Mouse (Mus musculus): ENCODE results near the gene Trim17. TPM values are rescaled to one million over a fixed set of nuclear protein-coding genes. Genes with fewer than 3 reads are reported as not detected.

The Trim17 gene
- total RNA-seq, 2 experiments from 2014 or later, result 0.10 to 0.17 TPM

DNA sequence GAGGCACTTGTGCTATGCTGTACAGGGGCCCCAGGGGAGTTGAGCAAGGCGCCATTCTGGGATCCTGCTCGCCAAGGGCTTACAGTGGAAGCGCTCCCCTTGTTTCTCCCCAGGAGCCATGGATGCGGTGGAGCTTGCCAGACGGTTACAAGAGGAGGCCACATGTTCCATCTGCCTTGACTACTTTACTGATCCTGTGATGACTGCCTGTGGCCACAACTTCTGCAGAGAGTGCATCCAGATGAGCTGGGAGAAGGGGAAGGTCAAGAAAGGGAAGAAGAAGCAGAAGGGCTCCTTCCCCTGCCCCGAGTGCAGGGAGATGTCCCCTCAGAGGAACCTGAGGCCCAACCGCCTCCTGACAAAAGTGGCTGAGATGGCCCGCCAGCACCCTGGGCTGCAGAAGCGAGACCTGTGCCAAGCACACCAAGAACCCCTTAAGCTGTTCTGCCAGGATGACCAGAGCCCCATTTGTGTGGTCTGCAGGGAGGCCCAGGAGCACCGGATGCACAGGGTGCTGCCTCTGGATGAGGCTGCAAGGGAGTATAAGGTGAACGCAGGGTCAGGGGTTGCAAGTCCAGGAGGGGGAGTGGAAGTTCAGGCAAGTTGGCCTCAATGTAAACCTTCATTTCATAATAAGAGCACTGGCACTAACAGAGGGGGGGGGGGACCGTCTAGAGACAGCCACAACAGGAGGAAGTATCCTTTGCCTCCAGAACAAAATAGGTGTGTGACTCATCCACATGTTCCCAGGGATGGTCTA is 10.7 kb downstream of the Trim17 start:
- DNase-seq (ENCODE audit: low spot score), result no peak
- intact Hi-C loops (cut with DNase I), result no loop called here

DNA sequence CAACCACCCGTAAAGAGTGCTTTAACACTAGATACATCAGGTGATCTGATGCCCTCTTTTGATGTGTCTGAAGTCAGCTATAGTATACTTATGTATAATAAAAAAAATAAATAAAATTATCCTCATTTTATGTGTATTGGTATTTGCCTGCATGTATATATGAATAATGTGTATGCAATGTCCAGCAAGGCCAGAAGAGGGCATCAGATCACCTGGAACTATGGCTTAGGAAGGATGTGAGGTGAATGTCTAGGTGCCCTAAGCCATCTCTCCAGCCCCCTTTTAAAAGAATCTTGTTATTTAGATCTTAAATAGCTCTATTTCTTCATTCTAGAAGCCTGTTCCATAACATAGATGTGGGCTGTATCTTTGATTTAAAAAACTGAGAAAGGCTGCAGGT is 12.9 kb downstream of the Trim17 start:
- intact Hi-C loops (cut with DNase I), result no loop called here
- DNase-seq (ENCODE audit: low spot score), result no peak

DNA sequence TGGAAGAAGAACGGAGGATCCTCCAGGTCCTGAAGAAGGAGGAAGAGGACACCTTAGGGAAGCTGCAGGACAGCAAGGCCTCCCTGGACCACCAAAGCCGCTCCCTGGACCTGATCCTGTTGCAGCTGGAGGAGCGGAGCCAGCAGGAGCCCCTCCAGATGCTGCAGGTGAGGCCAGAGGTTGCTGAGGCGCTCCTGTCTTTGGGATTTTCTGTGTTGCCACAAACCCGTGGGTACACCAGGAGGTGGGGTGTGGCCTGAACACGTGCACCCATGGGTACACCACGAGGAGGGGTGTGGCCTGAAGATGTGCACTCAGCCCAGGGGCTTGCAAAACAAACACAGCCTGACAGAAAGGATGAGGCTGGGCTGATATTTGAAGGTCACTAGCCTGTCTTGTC is 14.1 kb downstream of the Trim17 start:
- DNase-seq (ENCODE audit: low spot score), result no peak
- intact Hi-C loops (cut with DNase I), result no loop called here

DNA sequence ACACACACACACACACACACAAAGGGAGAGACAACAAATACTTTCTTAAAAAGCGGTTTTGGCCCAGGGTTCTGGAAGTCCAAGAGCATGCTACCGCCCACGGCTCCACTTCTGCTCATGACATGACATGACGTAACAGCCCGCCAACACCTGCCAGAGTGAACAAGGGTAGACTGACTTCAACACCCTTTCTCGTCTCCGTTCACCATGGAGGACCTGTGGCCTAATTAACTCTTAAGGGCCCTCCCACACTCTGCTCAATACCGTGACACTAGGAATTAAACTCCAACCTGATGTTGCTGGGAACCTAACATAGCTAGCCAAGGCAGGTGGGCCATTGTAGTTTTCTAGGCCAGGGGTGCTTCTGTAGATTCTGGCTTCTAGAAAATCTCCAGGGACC is 14.5 kb downstream of the Trim17 start:
- DNase-seq (ENCODE audit: low spot score), result no peak
- intact Hi-C loops (cut with DNase I), result no loop called here

DNA sequence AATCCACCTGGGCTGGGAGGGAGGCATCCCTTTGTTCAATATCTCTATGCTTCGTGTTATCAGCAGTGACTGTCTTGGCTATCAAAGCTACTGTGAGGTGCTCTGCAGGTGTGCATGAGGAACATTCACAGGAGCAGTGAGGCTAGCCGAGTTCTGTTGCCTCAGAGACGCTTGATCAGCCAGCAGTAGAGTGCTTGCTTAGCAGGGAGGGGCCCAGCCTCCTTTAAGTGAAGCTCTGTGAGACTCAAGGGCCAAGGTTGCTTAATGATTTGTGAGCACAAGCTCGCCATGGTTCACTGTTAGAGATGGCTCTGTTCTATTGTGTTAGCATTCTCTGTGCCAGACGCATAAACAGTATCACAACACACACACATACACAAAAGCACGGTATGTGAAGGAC is 15.2 kb downstream of the Trim17 start:
- intact Hi-C loops (cut with DNase I), result no loop called here
- DNase-seq (ENCODE audit: low spot score), result no peak

DNA sequence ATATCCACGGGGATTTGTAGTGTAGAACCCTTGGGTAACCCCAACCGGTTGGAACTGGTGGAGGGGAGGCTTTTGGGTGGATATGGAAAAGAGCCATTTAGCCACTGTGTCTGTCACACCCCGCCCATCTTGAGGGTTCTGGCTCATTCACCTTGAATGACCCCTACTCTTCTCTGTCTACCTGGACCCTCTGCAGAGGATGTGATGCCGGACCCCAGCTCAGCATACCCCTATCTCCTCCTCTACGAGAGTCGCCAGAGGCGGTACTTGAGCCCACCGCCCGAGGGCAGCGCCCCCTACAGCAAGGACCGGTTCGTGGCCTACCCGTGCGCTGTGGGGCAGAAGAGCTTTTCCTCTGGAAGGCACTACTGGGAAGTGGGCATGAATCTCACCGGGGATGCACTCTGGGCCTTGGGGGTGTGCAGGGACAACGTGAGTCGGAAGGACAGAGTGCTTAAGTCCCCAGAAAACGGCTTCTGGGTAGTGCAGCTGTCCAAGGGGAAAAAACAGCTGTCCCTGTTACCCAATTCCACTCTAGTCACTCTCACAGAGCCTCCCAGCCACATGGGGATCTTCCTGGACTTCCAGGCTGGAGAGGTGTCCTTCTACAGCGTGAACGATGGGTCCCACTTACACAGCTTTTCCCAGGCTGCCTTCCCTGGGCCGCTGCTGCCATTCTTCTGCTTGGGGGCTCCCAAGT is 16.5 kb downstream of the Trim17 start:
- intact Hi-C loops (cut with DNase I), result no loop called here

DNA sequence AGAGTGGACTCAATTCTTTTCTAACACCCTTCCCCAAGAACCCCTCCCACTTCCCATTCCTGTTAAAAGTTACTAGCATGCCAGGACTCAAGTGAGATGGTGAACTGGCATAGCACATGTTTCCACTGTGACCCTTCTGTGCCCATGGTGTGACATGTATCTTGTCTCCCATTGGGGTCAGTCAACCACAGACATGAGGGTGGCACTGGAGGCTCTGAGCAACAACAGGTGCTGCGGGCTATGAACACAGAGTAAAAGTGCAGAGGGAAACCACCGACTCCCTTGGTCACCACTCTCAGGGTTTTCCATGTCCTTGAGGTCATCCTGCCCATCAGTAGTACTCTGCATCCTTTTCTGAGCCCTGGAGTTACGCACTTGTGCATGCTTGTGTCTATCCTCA is 17.3 kb downstream of the Trim17 start:
- intact Hi-C loops (cut with DNase I), result no loop called here
- no peak for DNase-seq (ENCODE audit: low spot score)

More for the DNA sequence above, 16.5 kb downstream of the Trim17 start:
- DNase-seq (ENCODE audit: low spot score), result no peak

DNA sequence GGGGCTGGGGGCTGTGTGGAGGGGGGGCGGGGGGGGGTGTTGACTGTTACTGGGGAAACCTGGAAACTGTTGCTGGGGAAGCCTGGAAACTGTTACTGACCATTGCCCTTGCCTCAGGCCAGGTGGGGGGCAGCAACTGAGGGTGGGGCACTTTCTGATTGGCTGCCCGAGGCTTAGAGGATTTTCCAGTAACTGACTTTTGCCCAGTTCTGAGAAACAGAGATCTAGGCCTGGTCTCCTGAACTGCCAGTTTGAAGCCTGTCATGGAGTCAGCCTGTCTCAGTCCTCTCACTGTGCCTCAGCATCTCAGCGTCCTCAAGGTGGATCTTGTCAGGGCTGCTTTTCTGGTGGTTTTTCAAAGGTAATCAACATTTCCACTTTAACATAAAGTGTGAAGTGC is 19.9 kb downstream of the Trim17 start:
- DNase-seq (ENCODE audit: low spot score), result no peak
- intact Hi-C loops (cut with DNase I), result no loop called here

DNA sequence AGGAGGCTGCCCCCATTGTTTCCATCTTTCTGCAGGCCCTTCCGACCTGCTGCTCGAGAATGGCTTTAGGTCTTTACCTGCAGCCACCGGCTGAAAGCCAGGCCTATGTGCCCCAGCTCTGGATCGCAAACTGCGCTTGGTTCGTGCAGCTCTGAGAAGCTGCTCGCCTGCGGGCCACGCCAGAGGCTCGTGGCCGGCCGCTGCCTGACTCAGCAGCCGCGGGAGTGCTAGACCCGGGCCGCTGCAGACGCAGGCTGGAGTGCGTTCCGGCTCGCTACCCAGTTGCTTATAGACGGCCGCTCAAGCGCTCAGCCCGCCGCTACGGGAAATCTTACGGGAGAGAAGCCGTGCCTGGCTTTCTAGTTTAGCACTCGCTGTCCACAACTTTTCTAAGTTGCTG is 22.7 kb downstream of the Trim17 start:
- no peak for DNase-seq (ENCODE audit: low spot score)
- intact Hi-C loops (cut with DNase I), result no loop called here

DNA sequence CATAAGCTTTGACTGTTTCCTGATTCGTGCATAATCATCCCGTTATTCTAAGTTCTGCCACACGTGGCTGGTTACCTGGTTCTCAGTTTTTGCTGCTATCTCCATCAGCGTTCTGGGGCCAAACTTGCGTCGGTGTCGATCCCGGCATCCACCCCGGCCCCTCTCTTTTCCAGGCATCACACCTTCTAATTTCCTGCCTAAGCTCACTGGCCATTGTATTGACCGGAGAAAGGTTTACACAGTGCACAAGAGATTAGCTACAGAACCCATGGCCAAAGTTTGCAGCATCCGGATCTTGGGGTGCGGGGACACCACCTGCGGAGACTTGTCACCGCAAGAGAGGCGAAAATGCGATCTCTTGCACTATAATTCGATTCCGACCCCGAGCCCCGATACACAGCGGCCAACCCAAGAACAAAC is 23.1 kb downstream of the Trim17 start:
- no peak for DNase-seq (ENCODE audit: low spot score)
- intact Hi-C loops (cut with DNase I), result no loop called here

DNA sequence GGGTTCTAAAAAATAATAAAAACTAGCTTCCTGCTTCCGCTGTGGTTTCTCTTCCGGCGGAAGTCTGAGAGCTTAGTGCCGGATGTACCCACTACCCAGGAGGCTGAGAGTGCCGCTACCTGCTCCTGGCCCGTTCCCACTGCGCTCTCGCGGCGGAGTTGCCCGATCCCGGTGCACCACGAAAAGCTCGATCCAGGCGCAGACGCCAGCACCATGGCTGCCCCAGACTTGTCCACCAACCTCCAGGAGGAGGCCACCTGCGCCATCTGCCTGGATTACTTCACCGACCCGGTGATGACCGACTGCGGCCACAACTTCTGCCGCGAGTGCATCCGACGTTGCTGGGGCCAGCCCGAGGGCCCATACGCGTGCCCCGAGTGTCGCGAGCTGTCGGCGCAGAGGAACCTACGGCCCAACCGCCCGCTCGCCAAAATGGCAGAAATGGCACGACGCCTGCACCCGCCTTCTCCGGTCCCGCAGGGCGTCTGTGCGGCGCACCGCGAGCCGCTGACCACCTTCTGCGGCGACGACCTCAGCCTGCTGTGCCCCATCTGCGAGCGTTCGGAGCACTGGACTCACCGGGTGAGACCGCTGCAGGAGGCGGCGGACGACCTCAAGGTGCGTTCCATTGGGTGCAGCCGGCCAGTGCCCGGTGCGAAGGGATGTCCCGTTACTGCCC is 23.7 kb downstream of the Trim17 start, which contains the start of gene Trim11:
TSS of gene Trim11 (plus strand) at position 67 of the 679 bp plus-strand sequence.
- DNase-seq (ENCODE audit: low spot score), result no peak
- intact Hi-C loops (cut with DNase I), result no loop called here

DNA sequence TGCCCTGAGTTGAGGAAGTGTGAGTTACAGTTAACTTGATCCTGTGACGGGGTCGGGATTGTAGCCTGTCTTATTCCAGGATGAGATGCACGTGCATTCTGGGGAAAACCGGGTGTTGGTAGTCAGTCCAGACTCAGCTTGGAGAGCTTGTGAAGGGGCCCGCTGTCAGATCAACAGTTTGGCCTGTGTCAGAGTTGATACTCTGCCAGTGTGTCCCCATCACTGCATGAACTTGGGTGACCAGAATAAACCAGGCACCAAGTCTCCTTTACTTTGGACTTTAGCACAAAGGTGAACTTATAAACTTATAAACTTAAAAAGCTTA is 24.2 kb downstream of the Trim17 start:
- DNase-seq (ENCODE audit: low spot score), result no peak
- intact Hi-C loops (cut with DNase I), result no loop called here

DNA sequence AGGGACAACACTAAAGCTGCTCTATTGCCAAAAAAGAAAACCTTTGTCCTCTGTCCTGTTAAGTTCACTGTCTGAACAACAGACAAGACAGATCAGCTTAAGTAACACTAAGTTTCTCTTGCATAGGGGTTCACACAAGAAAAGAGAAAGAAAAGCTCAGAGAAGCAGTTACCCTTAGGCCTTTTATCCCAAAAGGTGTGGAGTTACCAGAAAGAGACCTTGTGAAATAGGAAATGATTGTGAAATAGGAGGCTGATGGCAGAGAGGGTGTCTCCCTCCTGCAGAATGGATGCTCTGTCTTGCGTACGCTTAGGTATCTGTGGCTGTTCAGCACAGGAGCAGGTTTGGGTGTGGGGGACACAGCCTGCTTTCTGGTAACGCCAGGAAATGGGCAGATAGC is 24.7 kb downstream of the Trim17 start:
- no peak for DNase-seq (ENCODE audit: low spot score)
- intact Hi-C loops (cut with DNase I), result no loop called here

DNA sequence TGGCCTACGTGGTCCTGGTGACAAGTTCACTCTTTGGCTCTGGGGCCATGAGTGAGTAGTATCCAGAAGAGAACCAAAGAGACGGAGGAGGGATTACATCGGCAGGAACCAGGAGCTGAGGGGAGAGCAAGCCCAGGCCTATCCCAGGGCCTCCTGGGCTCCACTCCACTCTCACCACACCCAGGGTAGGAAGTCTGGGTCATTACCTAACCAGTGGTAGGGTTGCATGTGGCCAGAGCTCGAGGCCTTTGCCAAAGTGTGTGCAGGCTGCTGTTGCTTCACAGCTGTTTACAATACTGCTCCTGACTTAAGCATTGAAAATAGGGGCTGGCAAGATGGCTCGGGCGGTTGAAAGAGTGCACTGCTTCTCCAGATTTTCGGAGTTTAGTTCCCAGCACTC is 25.2 kb downstream of the Trim17 start:
- intact Hi-C loops (cut with DNase I), result no loop called here
- DNase-seq (ENCODE audit: low spot score), result no peak

DNA sequence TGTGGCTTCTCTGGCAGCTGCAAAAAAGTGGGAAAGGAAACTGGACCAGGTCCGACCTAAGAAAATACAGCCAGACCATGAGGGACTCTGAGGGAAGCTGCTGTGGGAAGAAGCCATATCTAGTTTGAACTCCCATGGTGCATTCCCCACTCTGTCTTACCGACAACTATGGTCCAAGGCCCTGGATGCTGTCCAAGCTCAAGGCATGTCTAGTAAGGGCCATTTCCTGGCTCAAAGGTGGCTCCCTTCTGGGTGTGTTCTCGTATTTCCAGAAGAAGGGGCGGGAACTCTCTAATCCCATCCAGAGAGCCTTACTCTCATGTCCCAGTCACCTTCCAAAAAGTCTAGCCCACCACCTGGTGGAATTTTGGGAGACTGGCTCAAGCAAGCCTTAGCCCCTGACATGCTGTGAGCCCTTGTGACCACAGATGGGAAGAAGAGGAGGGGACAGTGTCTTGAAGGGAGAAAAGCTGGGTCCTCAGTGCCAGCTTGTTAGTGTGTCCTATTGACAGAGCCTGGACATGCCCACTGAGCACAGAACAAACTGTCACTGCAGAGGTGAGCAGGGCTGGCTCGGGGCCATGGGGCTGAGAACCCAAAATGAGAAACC is 26.0 kb downstream of the Trim17 start:
- DNase-seq (ENCODE audit: low spot score), result no peak
- intact Hi-C loops (cut with DNase I), result no loop called here

DNA sequence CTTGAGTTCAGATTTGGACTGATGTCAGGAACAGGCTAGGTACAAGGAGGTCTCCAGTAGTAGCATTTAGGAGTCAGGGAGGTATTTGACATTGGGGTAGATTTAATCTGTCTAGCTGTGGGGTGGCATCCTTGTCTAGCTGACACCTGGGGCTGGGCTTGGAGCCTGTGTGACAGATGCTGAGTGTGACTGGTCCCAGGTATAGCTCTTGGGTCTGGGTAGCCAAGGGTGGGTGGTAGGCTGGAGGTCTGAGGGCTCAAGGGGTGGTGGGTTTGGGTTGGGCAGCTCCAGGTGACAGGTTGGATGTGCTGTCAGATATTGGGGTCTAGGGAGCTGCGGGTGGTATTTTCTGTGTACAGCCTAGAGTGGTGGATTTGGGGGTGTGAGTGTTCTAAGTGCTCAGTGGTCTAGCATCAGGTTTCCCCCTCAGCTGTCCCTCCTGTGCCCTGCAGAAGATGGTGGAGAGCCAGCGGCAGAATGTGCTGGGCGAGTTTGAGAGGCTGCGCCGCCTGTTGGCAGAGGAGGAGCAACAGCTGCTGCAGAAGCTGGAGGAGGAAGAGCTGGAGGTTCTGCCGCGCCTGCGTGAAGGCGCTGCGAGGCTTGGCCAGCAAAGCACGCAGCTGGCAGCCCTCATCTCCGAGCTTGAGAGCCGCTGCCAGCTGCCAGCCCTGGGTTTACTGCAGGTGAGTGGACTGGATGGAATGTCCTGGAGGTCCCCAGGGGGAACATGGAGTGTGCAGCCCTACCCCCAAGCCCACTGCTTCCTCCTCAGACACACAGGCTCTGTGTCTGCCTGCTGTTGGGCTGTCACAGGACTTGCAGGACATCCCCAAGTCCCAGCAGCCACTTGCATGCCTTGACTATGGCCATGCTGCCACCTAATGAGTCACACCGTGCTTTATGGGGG is 27.3 kb downstream of the Trim17 start:
- intact Hi-C loops (cut with DNase I), result no loop called here
- no peak for DNase-seq (ENCODE audit: low spot score)

DNA sequence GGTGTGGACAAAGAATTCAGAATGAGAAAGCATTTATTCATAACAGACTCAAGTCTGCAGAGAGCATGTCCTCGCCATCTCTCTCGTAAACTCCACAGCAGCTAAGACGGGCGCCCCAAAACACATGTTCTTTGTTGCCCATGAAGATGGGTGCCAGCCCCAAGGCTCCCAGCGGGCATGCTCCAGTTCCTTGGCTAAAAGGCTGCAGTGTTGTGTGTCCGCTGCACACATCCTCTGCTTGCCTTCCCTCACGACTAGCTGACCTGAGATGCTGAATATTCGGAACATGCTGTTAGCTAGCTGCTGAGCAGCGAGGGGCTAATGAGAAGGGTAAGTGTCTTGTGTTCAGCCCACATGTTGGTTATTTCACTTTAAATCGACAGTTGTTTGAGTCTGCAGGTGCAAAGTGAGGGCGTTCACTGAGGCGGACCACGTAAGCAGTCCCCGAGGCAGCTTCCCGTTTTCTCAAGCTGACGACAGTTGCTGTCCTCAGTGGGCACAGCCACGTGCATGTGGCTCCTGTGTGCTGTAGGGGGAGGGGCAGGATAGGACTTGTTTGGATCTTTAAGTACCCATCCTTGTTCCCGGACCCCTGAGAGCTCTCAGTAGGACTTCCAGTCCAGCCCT is 28.1 kb downstream of the Trim17 start:
- intact Hi-C loops (cut with DNase I), result no loop called here
- DNase-seq (ENCODE audit: low spot score), result no peak

DNA sequence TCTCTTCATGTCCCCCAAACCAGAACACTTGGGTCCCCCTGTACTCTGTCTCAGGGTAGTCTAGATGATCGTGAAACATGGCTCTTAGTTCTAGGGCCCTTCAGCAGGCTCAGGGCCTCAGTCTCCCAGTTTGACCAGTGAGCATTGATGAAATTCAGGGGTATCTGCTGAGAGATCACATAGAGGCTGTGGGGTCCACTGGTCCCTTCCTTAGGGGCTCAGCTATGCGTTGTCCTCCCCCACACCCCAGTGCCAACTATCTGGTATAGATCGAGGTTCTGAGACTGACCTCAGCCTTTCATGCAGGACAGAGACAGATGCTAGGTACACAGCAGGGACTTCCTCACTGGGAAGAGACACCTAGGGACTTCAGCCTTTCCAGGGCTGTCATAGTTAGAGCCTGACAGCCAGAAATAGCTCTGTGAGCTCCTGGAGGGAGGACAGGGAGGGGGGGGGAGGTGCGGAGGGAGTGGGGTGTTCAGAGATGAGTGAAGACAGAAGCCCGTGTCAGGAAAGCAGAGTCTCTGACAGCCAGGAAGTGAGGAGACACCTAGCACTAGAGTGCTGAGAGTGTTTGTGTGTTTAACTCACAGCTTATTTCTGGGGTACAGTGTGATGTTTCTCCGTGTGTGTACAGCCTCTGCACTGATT is 29.3 kb downstream of the Trim17 start:
- intact Hi-C loops (cut with DNase I), result no loop called here
- DNase-seq (ENCODE audit: low spot score), result no peak

DNA sequence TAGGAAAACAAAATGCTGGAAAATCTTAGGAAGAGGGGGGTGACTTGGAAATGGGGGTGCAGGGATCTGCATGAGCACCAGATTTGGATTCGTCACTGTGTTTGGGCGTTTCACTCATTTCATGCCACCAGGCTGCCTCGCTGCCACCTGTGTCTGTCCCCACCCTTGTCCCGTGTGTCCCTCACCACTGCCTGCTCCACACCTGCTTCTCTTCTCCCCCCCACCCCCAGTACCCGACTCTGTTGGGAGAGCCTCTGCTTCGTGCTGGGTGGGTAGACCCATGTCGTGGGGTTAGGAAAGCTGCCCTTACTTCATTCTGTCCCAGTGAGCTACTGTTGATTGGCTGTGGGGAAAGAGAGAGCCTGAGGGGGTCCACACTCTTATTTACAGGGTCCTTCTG is 30.2 kb downstream of the Trim17 start:
- intact Hi-C loops (cut with DNase I), result no loop called here
- DNase-seq (ENCODE audit: low spot score), result no peak
